Mouse (Mus musculus) stomach, postnatal 0 days (tissue): ENCODE data around the gene Prelp.

Experiments
- CTCF ChIP-seq: IDR thresholded peaks from 2 replicates; pipeline ENCODE4 v1.5.1; 2016; ENCODE audit warnings: antibody characterized with exemption, low read depth, mild to moderate bottlenecking, moderate library complexity
- EP300 ChIP-seq: optimal IDR thresholded peaks from 2 replicates; pipeline ENCODE3; 2016; ENCODE audit warnings: antibody characterized with exemption

GRCm38 (mm10) chr1:133961281-133962134 lies 40.3 kb upstream of the Prelp start:
- peak; percentile 90 for TF ChIP-seq CTCF
- no peak for TF ChIP-seq EP300
